Mouse (Mus musculus) adrenal gland, adult 18-20 months (tissue): ENCODE results near the gene Pald1. TPM values are rescaled to one million over a fixed set of nuclear protein-coding genes. Genes with fewer than 3 reads are reported as not detected.

Experiments
- DNase-seq, 2 experiments: peaks; one replicate each; pipeline ENCODE4 v3.0.0; 2021 to 2022; ENCODE audit warnings: low spot score in 2 of 2
- total RNA-seq, 2 experiments: library from RNA; stranded (reverse); gene quantifications; 1 replicate in 1 of 2; 2 replicates in 1 of 2; pipeline ENCODE4 v1.2.3; 2021

The Pald1 gene
- total RNA-seq, 2 experiments from 2014 or later = 17.3 to 31.1 TPM

DNA sequence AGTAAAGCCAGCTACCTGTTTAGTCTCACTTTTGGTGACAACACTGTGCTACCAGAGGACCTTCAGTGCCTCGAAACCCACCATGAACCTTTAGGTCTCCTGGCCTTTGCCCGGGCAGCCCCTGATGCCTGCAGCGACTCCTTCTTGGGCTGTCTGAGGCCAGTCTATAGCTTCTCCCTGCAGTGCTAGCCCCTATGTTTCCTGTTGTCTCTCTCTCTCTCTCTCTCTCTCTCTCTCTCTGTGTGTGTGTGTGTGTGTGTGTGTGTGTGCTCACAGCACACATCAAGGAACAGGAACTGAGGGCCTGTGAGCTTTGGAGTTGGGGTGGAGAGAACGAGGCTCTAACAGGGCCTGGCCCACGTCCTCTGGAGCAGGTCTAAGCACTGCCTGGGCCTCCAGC, 46.7 kb downstream of the Pald1 start:
- no peak for DNase-seq

DNA sequence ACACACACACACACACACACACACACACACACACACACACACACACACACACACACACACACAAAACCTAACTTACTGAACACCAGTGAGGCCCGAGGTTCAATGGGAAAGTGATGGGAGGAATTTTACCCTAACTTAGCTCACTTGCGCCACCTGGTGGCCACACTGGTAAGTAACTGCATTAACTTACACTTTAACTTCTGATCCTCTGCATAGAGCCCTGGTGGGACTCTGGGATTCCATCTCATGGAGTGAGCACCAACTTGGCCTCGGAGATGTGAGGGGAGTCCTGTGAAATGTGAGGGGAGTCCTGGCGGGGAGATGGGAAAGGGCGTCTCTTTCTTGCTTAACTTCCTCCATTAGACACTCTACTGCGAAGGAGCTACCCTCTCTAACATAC, 47.2 kb downstream of the Pald1 start:
- DNase-seq = peak; percentile 76 to 87

DNA sequence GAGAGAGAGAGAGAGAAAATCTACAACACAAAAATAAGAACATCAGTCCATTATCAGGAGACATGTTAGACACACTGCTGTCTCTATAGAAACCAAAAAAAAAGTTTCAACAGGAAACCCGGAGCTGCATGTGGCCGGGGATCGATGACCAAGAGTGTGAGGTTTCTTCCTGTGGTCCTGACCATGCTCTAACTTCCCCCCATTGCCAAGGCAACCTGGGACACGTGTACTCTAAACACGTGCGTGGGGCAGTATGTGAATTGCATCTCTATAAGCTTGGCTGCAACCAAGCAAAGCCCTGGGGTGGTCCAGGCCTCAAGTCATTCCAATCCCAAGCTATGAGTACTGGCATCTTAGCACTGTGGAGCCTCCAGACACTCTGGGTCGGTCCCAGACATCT, 48.8 kb downstream of the Pald1 start:
- DNase-seq = no peak

DNA sequence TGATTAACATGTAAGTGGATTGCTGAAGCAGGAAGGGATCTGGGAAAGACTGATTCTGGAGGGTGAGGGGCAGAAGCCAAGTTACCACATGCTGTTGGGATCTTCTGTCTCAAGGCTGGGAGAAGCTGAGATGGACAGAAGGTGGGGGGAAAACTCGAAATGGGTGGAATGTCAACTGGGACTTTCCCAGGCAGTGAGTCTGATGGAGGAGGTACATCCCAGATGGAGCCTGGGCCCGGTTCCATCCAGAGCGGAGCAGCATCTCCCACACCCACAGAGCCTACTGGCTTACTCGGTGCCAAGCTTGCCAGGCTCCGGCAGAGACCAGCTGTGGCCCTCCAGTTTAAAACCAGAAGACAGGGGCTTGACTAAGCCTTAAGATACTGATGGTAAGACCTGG, 52.3 kb downstream of the Pald1 start:
- no peak for DNase-seq

DNA sequence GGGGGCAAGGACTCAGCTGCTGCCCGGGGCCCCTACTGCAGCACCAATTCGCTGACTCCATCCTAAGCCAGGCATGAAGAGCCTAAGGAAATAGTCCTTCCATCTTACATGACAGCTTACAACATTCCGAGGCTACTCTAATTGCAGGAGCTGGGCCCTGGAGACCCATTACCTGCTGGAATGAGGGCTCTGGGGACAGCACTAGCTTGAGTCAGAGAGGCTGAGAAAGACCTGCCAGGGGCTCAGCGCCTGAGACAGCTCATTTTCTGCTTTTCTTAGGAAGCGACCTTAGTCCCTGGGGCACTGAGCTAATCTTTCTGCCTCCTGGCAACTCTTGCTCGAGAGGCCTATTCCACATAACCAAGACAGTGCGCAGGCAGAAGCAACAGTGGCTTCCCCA, 54.4 kb downstream of the Pald1 start:
- no peak for DNase-seq

DNA sequence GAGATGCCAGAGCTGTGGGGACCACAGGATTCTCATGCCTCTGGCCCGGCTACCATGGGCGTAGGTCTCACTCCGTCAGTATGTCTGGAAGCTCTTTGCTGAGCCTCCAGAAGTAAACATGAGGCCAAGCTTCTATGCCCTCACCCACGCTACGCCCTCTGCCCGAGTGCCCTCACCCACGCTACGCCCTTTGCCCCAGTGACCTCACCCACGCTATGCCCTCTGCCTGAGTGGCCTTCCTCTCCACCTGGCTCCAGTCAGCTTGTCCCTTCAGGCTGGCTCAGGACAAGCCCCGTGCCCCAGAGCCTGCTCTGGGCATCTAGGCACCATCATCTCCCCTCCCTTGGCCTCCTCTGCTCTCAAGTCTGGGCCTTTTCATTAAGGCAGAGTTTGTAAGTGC, 55.8 kb downstream of the Pald1 start:
- no peak for DNase-seq

DNA sequence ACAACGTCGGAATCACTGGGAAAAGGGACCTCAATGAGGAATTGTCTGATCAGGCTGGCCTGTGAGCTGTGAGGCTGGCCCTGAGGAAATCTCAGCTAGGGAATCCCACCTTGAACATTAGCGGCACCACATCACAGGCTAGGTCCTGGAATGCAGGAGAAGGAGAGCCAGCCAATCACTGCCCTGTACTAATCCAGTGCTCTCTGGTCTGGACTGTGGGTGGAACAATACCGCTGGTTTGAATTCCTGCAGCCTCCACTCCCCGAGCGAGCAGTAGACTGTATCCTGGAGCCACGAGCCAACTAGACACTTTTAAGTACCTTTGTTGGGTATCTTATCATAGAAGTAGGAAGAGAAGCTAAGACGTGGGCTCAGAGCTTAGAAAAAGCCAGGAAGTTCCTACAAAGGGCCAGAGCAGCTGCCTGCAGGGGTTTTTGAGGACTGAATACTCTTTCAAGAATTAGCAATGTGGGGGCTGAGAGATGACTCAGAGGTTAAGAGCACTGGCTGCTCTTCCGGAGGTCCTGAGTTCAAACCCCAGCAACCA, 57.5 kb downstream of the Pald1 start:
- DNase-seq = no peak

DNA sequence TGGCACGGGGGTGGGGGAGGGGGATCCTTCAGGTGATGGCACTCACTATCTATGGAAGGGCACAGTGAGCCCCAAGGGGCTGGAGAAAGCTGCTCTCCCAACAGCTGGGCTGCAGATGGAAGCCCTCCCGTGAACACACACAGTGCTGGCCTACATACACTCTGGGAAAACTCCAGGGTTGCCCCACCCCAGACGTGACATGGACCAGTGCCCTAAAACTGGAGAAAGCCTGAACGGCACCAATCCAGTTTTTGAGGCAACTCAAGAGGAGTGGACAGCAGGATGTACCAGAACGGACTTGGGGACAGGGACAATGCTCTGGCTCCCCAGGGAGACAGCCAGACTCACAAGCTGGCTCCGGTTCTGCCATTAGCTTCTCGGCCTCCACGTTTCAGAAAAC, 58.6 kb downstream of the Pald1 start:
- DNase-seq = no peak

DNA sequence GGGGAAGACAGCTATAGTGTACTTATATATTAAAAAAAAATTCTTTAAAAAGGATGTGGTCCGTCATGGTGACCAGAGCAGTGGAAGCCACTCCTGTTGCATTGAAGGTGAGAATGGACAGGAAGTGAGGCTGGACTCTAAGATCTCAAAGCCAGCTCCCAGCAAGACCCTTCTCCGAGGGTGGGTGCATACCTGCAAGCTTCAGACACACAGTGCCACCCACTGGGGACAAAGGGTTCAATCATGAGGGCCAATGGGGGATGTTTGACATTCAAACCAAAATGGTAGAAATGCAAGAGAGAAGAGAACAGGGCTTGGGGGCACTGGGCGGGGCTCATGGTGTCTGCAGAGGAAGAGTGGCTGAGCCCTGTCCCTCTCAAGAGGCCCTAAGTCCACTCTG, 64.8 kb downstream of the Pald1 start:
- no peak for DNase-seq

DNA sequence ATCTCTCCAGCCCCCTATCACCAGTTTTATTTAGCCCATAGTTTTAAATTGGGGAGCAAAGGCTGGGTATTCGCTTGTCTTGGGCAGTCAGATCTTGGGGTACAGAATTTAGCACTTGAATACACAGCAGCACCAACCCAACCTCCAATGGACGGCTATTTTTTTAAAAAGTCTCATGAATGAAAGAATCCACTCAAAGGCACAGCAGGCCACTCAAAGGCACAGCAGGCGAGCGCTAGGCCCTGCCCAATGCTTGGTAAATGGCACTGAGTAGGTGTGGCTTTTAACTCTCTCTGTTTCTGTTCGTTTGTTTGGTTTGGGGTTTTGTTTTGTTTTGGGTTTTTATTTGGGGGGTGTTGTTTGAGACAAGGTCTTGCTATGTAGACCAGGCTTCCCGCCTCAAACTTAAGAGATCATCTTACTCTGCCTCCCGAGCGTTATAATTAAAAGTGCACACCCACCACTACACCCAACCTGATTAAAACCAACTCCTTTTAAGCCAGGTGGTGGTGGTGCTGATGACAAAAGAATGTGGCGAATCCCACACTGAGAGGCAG, 67.9 kb downstream of the Pald1 start:
- DNase-seq = no peak

DNA sequence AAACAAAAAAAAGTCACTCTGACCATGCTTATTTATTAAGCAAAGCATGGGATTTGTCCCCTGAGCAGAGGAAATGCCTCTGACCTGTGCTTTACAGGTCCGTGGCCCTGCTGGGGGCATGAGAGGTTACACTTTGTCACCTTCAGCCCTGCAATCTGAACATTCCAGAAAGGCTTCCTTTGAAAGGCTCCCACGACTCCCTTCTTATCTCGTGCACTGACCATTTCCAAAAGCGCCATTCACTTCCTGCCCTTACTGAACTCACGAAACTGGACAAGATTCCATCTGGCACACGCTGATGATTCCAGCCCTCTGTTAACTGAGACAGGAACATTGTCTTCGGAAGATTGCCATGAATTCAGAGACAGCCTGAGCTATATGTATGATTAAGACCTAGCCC, 69.6 kb downstream of the Pald1 start:
- no peak for DNase-seq

DNA sequence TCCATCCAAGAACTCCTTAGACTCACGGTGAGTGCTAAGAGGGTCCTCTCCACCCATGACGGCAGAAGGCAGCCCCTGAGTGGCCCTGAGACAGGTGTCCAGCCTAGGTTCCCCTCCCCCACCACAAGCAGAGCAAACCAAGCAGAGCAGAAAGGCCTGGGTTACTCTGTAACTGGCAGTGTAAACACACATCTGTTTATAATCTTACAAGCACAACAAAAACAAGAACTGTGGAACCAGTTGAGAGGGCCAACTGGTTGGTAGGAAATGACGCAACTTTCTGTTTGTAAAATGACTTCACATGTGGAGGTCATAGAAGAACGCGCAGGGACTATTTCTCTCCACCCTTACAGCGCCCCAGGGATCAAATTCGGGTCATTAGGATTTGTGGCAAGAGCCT, 70.6 kb downstream of the Pald1 start:
- DNase-seq = no peak

DNA sequence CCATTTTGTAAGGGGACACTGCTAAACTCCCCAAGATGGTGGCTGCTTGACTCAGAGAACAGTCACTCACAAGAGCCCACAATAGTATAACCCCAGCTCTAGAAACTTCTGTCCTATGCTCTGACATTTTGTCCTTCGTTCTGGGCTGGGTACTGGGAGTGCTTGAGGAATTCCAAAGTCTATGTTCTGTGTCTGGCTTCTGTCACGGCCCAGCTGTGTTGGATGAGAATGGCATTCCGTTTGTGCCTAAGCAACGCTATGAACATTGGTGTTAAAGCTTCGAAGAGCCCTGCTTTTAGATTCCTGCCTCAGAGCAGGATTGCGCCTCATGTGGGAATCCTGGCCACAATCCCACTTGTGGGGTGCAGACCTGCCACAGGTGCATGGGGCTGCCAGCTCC, 71.2 kb downstream of the Pald1 start:
- DNase-seq = no peak

DNA sequence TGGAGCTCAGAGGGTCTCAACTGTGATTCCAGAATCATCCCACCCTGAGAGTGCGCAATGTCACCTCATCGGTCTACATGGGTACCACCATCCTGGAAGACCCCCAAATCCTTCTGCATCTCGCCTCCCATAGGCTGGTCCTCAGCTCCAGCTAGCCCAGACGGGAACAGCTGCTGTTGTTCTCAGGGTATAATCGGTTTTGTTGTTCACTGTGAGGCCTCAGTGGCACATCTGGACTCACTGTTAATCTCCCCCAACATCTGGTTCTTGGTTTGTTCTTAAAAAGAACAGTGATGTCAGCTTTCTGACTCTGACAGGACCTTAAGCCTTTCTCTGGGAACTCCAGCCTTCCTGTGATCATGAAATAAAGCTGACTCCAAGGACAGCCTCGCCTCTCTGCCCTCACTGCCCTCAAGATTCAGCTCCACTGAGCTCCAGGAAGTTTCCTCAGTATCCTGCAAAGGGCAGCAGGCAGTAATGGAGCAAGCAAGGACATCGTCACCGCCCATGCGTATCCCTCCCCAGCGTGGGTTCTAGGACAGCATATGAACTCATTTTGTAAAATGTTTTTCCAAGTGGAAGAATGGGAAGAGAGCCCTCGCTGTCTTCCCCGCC, 74.5 kb downstream of the Pald1 start:
- no peak for DNase-seq

DNA sequence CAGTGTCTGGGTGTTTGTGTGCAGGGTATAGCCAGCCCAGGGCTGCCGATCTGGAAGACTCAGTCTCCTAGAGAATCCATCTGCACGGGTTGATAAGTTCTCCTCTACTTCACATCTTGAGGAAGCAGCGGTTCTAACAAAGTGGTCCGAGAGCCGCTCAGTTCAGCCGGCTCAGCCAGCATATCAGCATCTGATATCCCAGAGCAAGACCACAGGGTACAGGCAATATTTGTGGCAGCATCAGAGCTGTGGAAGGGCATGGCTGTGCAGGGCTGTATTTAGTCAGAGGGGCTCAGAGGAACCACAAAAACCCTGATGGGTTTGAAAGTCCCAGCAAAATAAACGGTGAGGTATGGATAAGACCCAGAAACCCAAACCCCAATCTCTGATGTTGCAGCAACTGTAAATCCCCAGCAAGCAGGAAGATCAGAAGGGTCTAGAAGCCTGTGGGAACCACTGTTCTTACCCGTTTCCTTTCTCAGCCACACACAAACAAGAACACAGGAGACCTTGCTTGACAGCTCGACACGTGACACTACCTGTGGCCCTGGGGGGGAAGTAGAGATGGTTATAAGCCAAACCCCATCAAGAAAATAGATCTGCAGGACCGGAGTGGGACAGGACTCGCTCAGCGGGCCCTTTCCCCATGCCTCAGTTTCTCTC, 77.3 kb downstream of the Pald1 start:
- no peak for DNase-seq

DNA sequence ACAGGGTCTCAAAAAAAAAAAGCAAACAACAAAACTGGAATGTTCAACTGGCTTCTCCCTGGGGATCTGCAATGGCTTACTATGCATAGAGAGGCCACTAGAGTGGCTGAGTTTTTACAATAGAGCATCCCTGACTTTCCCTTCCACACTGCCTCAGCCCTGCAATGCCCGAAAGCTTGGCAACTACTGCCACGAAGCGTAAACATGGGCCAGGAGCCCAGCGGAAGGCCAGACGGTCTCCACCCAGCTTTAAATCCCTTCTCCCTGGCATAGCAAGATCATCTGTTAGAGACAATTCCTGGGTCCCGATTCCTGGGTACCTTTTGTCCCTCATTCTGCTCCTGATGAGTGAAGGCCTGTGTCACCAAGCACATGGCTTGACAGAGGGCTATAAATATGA, 79.3 kb downstream of the Pald1 start:
- DNase-seq = no peak

DNA sequence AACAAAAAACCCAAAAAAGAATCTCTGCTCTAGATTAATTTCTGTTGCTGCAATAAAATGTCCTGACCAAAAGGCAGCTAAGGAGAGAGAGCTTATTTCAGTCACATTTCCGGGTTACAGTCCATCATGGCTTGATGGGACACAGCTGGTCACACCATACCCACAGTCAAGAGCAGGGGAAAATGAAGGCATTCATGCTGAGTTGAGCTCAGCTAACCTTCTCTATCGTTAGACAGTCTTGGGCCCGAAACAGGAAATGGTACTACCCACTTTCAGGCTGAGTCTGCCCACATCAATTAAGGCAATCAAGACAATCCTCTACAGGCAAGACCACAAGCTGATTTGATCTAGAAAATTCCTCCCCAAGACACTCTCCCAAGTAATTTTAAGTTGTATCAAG, 82.3 kb downstream of the Pald1 start:
- DNase-seq = no peak

DNA sequence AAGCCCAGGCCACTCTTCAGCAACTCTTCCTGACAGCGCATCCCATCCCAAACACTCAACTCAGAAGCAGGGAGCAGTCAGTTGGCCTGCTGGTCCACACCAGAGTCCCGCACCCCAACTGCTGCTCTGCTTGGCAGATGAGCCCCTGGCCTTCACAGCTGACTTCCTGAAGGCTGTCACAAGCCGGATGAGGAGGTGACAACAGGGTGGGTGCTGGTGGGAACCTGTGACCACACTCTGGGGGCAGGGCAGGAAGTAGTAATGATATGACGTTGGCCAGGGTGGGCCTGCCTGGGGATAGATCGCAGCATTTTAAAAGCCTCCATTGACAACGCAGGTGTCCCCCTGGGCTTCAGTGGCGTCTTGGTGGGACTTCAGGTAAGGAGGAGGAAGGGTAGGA, 85.9 kb downstream of the Pald1 start, which contains the start of gene Prf1:
Gene Prf1, plus strand, starts transcription at position 357 of the 400 bp plus-strand sequence.
- DNase-seq = no peak

DNA sequence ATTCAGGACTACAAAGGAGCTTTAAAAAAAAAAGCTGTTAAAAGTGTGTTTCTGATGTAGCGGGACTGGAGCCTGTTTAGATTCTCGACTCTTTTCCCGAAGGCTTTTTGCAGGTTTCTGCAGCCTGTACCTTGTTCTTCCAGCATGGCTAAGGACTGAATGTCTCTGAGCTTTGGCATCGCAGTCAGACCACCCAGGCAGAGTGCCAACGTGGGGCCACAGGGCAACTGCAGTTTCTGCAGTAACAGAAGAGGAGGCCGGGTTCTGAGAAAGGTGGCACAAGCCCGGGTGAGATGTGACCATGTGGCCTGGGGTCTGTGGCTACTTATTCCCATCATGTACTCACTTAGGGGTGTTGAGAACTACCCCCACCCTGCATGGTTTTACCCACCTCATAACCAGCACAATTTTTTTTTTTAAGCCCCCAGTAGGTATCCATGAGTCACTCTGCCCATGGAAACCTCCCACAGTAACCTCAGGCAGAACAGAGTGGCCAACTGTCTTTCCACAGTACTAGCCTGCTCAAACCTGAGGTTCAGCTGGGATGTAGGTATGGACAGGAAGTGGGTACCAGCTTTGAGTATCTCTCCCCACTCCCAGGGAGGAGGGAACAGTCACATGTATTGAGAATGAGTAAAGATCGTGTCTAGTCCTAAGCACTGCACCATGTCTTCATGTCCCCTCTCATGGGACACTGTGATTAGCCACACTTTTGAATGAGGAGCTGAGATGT, 86.5 kb downstream of the Pald1 start:
- no peak for DNase-seq

DNA sequence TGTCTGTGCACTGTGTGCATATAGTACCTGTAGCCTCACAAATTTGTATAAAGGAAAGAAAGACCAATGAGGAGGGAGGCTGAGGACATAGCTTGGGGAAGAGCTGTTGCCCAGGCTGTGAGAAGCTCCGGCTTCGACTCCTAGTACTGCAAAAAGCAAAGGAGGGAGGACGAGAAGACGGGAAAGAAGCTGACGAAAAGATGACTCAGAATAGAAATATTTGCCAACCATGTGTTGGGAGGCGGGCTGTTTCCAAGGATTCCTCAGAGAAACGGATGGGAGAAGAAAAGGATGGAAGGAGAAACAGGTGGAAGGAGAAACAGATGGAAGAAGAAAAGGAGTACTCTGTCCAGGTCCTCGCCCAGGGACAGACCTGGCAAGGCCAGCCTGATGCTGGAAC, 89.1 kb downstream of the Pald1 start:
- no peak for DNase-seq

DNA sequence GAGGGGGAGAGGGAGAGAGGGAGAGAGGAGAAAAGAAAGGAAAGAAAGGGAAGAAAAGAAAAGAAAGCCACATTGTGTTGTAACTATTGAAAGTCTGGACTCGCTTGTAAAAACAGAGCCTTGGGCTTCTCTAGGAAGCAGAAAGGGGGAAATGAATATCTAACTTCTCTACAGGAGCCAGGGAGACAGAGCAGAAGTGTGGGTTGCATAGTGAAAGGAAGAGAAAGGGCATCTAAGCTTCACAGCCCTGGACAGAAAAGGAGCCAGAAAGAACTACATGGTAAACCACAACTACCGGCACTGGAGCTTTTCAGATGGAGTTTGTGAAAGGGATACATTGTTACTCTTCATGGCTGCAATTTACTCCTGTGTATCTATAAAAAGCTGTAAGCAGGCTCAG, 92.9 kb downstream of the Pald1 start:
- no peak for DNase-seq

DNA sequence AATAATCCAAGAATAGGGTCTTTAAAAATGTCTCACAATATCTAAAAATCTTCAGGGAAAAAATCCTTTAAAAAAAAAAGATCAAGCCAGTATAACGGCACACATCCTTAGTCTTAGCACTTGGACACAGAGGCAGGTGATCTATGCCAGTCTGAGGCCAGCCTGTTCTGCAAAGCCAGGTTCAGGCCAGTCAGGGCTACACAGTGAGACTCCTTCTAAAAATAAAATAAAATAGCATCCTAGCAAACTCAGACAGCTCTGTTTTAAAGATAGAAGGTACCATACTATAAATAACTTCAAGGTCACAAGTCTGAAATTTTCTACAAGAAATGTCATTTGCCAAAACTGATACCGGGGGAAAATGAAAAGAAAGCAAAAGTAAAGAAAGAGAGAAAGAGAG, 93.3 kb downstream of the Pald1 start:
- no peak for DNase-seq
